7 mouse cellular contexts compared by ENCODE assay signal in the genomic region with DNA sequence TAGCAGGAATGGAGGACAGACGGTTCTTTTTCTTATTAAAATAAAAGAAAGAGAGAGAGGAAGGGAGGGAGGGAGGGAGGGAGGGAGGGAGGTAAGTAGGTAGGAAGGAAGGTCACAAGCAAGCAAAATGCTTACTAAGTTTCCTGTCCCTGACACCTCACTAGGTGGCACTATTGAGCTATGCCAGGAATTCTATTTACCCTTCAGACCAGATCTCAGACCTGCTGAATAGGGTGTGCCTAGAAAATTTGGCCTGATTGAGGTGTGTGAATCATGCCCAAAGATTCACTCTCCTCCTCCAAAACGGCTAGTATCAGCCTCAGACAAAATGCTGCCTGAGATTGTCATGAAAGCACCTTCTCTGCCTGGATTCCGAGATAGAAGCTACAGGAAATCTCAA. TPM values are rescaled to one million over a fixed set of nuclear protein-coding genes. Genes with fewer than 3 reads are reported as not detected.
DNase-seq lines count a peak whose midpoint lies in the region; ATAC-seq lines count a peak whose summit lies in the region.

No protein-coding gene starts in this region.

- intact Hi-C loops in left cerebral cortex, postnatal 14 days (cut with DNase I) = loop anchor here (1.0 to 5.0 kb wide), 2 partner anchors 103 to 216 kb away; no protein-coding TSS in a partner anchor

- H3K27ac ChIP-seq in neural tube, embryonic 11.5 days (ENCODE audit: low read depth, low read length) = no peak overlapping the region

- H3K4me2 ChIP-seq in neural tube, embryonic 11.5 days (ENCODE audit: low read depth) = no peak overlapping the region

- H3K4me3 ChIP-seq in neural tube, embryonic 11.5 days (ENCODE audit: low read depth, low read length) = no peak overlapping the region

- no peak for ATAC-seq in neural tube, embryonic 11.5 days (ENCODE audit: insufficient read depth, low FRiP score, low TSS enrichment)

- H3K36me3 ChIP-seq in neural tube, embryonic 11.5 days (ENCODE audit: control insufficient read depth, insufficient read depth, low read length) = no peaks in the 10 kb centered on the region

- no peak overlapping the region for H3K9ac ChIP-seq in neural tube, embryonic 11.5 days (ENCODE audit: low read length)

- 35% methylated on average over 3 of the region's 3 CpGs for WGBS in neural tube, embryonic 11.5 days

- no peaks in the 10 kb centered on the region for H3K27me3 ChIP-seq in neural tube, embryonic 11.5 days (ENCODE audit: control insufficient read depth, insufficient read depth, low read length)

- DNase-seq in testis, postnatal 10 days (ENCODE audit: low spot score) = peak; percentile 38
- DNase-seq in testis, postnatal 14 days (ENCODE audit: low spot score) = no peak
- DNase-seq in adipocyte (ENCODE audit: low spot score) = peak; percentile 77
- peak; percentile 63 for DNase-seq in embryo, embryonic 11 days
- peak; percentile 51 for DNase-seq in heart, postnatal 4 days
- peak; percentile 14 to 59 for DNase-seq in left cerebral cortex, postnatal 14 days (ENCODE audit: low spot score in 2 of 2)
- peak; percentile 33 for DNase-seq in neural tube, embryonic 11.5 days (ENCODE audit: low spot score)

- no peaks in the 10 kb centered on the region for H3K4me1 ChIP-seq in neural tube, embryonic 11.5 days (ENCODE audit: control insufficient read depth, insufficient read depth, low read length)

- H3K9me3 ChIP-seq in neural tube, embryonic 11.5 days (ENCODE audit: control insufficient read depth, low read length) = no peaks in the 10 kb centered on the region

RNA-seq across cellular contexts. Expression of a gene that starts 44.7 kb away (rescaled TPM):
- under 1 TPM; 0.38 to 0.79 TPM for total RNA-seq in heart, postnatal 4 days (2021)
- total RNA-seq in left cerebral cortex, postnatal 14 days (2021) = 1 to 10 TPM; 1.6 to 1.8 TPM
- polyA plus RNA-seq in neural tube, embryonic 11.5 days (2014; fragmentation: Nextera tagmentation; extraction: Ambion mirVana) = 0.13 and 0.14 TPM in 2 replicates
